Mouse (Mus musculus) spleen, adult 2 months (tissue): ENCODE results near the gene Zfp638.

Experiments used
- CTCF ChIP-seq: fragments of 200-500 bp; IDR thresholded peaks from 2 replicates; pipeline ENCODE4 v1.5.1; 2011; ENCODE audit warnings: mild to moderate bottlenecking, inconsistent platforms; ENCODE audit not compliant: insufficient read depth, insufficient read length, insufficient replicate concordance; ENCODE audit errors: extremely low read depth
- POLR2A ChIP-seq: fragments of 200-500 bp; IDR thresholded peaks from 2 replicates; pipeline ENCODE4 v1.6.1; 2011; ENCODE audit warnings: low read depth, low read length, inconsistent platforms

DNA sequence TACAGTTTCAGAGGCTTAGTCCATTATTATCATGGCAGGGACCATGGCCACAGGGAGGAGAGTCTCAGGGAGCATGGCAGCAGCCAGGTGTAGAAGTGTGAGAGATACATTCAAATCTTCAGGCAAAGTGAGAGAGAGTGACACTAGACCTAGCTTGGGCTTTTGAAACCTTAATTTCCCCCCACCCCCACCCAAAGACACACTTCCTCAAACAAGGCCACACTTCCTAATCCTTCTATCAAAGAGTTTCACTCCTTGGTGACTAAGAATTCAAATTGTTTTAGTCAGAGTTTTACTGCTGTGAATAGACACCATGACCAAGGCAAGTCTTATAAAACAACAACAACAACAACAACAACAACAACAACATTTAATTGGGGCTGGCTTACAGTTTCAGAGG lies 39.8 kb downstream of the Zfp638 start:
- TF ChIP-seq CTCF (no peak), POLR2A (no peak)
